Mouse (Mus musculus) midbrain, embryonic 11.5 days (tissue): Measurements from ENCODE around the gene Olfr669. TPM values are rescaled to one million over a fixed set of nuclear protein-coding genes. Genes with fewer than 3 reads are reported as not detected.
"Not testable (repeated sequence)": the region's sequence is repeated elsewhere in the genome, so short reads cannot be mapped to it uniquely, and the experiment has no call there.

ENCODE experiments used
- ATAC-seq: fragments of 200-750 bp; cut with Nextera tagmentation; 2 replicates; pipeline ENCODE4 v1.8.0; 2017; ENCODE audit warnings: moderate TSS enrichment, moderate library complexity; ENCODE audit not compliant: low FRiP score
- DNase-seq: peaks from one replicate; pipeline ENCODE4 v3.0.0; 2015; ENCODE audit warnings: low spot score; ENCODE audit errors: missing footprints
- H3K27ac ChIP-seq: fragments of 300-500 bp; sonication (generic); 2 replicates; pipeline ENCODE4 v1.5.1; 2014; ENCODE audit warnings: low read depth, low read length
- H3K27me3 ChIP-seq: fragments of 300-500 bp; sonication (generic); 2 replicates; pipeline ENCODE4 v1.6.1; 2014; ENCODE audit warnings: mild to moderate bottlenecking, low read length, moderate library complexity, mixed read lengths; ENCODE audit not compliant: control insufficient read depth, insufficient read depth
- H3K36me3 ChIP-seq: fragments of 300-500 bp; sonication (generic); 2 replicates; pipeline ENCODE4 v1.6.1; 2014; ENCODE audit warnings: mild to moderate bottlenecking, low read length, moderate library complexity, mixed read lengths; ENCODE audit not compliant: control insufficient read depth, insufficient read depth
- H3K4me1 ChIP-seq: fragments of 300-500 bp; sonication (generic); 2 replicates; pipeline ENCODE4 v1.6.1; 2014; ENCODE audit warnings: low read length; ENCODE audit not compliant: control insufficient read depth, insufficient read depth
- H3K4me2 ChIP-seq: fragments of 300-500 bp; sonication (generic); 2 replicates; pipeline ENCODE4 v1.6.1; 2014; ENCODE audit warnings: mild to moderate bottlenecking, moderate library complexity
- H3K4me3 ChIP-seq: fragments of 300-500 bp; sonication (generic); 2 replicates; pipeline ENCODE4 v1.5.1; 2014; ENCODE audit warnings: low read depth, low read length
- H3K9ac ChIP-seq: fragments of 300-500 bp; sonication (generic); 2 replicates; pipeline ENCODE4 v1.6.1; 2014; ENCODE audit warnings: low read length
- H3K9me3 ChIP-seq: fragments of 300-500 bp; sonication (generic); 2 replicates; pipeline ENCODE4 v1.6.1; 2016; ENCODE audit warnings: low read length; ENCODE audit not compliant: control insufficient read depth
- WGBS: fragments of 180-500 bp; shearing (Covaris S2); extraction: QIAGEN DNeasy Blood & Tissue Kit; methylation state at CpG from one replicate; pipeline ENCODE4 v1.1.7; 2014; 5-methylcytosine and 5-hydroxymethylcytosine counted together
- polyA plus RNA-seq: library from polyadenylated mRNA; unstranded; fragments of >200 nt; fragmentation: Nextera tagmentation; extraction: Ambion mirVana; gene quantifications from 2 replicates; pipeline ENCODE4 v1.2.1, GENCODE M21; 2014

Gene Olfr669
- not detected in 2 replicates for polyA plus RNA-seq

DNA sequence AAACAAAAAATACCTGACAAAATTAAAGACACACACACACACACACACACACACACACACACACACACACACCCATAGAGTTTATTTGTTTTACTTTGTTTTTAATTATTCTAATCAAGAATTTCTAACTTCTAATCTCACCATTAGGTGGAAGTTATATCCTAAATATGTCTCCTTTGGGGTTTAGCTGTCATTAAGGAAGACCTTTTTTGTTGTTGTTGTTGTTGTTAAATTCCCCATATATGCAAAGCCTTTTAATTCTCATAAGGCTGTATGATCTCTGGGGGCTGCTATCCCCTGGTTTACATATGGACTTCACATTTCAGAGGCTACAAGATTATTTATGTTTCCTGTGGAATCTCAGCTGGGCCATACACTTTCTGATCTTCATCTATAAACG lies at the start of gene Olfr669:
Olfr669 (plus strand) TSS at position 301 of the 400 bp plus-strand sequence.
- no peaks in the 10 kb centered on the region for H3K36me3 ChIP-seq
- no peaks in the 10 kb centered on the region for H3K9me3 ChIP-seq
- no peak within 1 kb of the TSS for H3K9ac ChIP-seq
- no peak within 1 kb of the TSS for H3K4me2 ChIP-seq
- no peaks in the 10 kb centered on the region for H3K4me1 ChIP-seq
- no peak within 1 kb of the TSS for H3K4me3 ChIP-seq
- no peak within 1 kb of the TSS for H3K27ac ChIP-seq
- H3K27me3 ChIP-seq, result no peaks in the 10 kb centered on the region
- WGBS, result 91% methylated on average over 1 of the region's 1 CpGs
- ATAC-seq (no peak), DNase-seq (no peak)

DNA sequence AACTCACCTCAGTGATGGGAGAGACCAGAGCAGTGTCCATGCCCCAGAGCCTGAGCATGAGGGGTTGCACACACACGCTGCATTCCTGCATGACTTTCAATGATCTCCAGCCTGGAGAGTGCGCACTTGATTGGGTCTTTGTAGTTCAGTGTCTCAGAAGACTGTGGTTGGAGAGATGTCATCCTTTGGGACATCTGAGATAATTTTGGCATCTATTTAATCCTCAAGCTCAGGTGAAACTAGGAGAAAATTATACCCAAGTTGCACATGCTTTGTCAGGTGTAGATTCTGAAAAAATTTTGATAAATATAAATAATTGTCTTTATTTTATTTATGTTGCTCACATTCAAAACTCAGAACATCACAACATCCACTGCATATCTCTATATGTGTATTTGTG lies 38.2 kb upstream of the Olfr669 start, which contains the start of gene Olfr666:
Olfr666 (minus strand) TSS at position 101 of the 400 bp plus-strand sequence.
- Histone ChIP-seq H3K9me3 (no peaks in the 10 kb centered on the region), H3K4me2 (no peak within 1 kb of the TSS), H3K9ac (no peak within 1 kb of the TSS), H3K27ac (no peak within 1 kb of the TSS), H3K4me1 (no peaks in the 10 kb centered on the region), H3K36me3 (no peaks in the 10 kb centered on the region), H3K4me3 (no peak within 1 kb of the TSS), H3K27me3 (no peaks in the 10 kb centered on the region)
- ATAC-seq, result no peak
- WGBS, result 90% methylated on average over 2 of the region's 2 CpGs
- no peak for DNase-seq

DNA sequence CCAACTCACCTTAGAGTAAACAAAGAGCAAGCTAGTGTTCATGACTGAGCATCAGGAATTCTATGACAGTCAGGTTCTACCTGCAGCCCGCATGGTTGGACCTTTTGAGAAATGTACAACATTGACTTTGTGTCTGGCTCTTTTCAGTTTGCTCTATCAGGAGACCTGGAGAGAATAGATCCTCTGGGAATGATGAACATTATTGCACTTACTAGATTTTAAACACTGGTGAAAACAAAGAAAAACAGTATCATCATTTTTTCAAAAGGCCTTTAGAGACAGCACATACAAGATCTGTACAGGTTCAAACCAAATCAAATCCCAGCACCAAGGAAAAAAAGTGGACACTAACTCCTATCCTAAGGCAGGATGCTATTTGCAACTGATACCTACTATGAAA lies 12.7 kb upstream of the Olfr669 start, which contains the start of gene Olfr667:
Olfr667 (minus strand) TSS at position 101 of the 400 bp plus-strand sequence.
- DNase-seq, result no peak
- H3K36me3 ChIP-seq, result no peaks in the 10 kb centered on the region
- no peak within 1 kb of the TSS for H3K9ac ChIP-seq
- H3K27me3 ChIP-seq, result no peaks in the 10 kb centered on the region
- ATAC-seq, result no peak
- H3K9me3 ChIP-seq, result no peaks in the 10 kb centered on the region
- H3K4me1 ChIP-seq, result no peaks in the 10 kb centered on the region
- H3K4me3 ChIP-seq, result no peak within 1 kb of the TSS
- no peak within 1 kb of the TSS for H3K4me2 ChIP-seq
- 90% methylated on average over 1 of the region's 1 CpGs for WGBS
- H3K27ac ChIP-seq, result no peak within 1 kb of the TSS

- no peak for ATAC-seq
- Histone ChIP-seq H3K9me3 (no peaks in the 10 kb centered on the region), H3K36me3 (no peaks in the 10 kb centered on the region), H3K27ac (no peak within 1 kb of the TSS), H3K9ac (no peak within 1 kb of the TSS), H3K4me1 (no peaks in the 10 kb centered on the region), H3K4me2 (no peak within 1 kb of the TSS), H3K4me3 (no peak within 1 kb of the TSS), H3K27me3 (no peaks in the 10 kb centered on the region)
- no peak for DNase-seq
- 82% methylated on average over 1 of the region's 1 CpGs for WGBS
Measured at GRCm38 (mm10) chr7:104927957-104928356, 6.1 kb upstream of the Olfr669 start, which contains the start of gene Olfr668. Gene Olfr668, minus strand, starts transcription at chr7:104928057.

DNA sequence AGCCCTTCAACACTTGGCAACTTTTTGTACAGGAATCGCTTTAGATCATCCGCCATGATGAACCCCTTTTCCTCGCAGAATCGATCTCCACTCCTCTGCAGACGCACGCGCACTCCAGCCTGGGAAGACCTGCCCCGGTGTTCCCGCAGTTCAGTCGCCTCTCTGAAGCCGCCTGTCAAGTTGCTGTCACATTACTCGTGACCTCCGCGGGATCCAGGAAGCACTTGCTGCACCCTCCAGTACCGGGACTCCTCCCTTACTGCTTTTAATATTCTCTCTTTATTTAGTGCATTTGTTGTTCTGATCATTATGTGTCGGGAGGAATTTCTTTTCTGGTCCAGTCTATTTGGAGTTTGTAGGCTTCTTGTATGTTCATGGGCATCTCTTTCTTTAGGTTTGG lies 16.2 kb downstream of the Olfr669 start:
- H3K4me1 ChIP-seq, H3K4me3 ChIP-seq, ATAC-seq, H3K9me3 ChIP-seq, DNase-seq, H3K27ac ChIP-seq, H3K36me3 ChIP-seq, H3K4me2 ChIP-seq, H3K9ac ChIP-seq, H3K27me3 ChIP-seq: not testable (repeated sequence)
- WGBS, result 96% methylated on average over 16 of the region's 16 CpGs

- Histone ChIP-seq H3K9me3 (no peaks in the 10 kb centered on the region), H3K36me3 (no peaks in the 10 kb centered on the region), H3K27ac (no peak within 1 kb of the TSS), H3K4me2 (no peak within 1 kb of the TSS), H3K9ac (no peak within 1 kb of the TSS), H3K4me3 (no peak within 1 kb of the TSS), H3K27me3 (no peaks in the 10 kb centered on the region), H3K4me1 (no peaks in the 10 kb centered on the region)
- 64% methylated on average over 1 of the region's 1 CpGs for WGBS
- DNase-seq, result no peak
- no peak for ATAC-seq
Measured at GRCm38 (mm10) chr7:104962520-104962919, 28.5 kb downstream of the Olfr669 start, which contains the start of gene Olfr670. Gene Olfr670, minus strand, starts transcription at chr7:104962620.

GRCm38 (mm10) chr7:104972507-104972906 lies 38.5 kb downstream of the Olfr669 start:
- DNase-seq, H3K4me3 ChIP-seq, H3K4me1 ChIP-seq, H3K4me2 ChIP-seq, ATAC-seq, H3K9me3 ChIP-seq, H3K9ac ChIP-seq, H3K27me3 ChIP-seq, H3K27ac ChIP-seq, H3K36me3 ChIP-seq: not testable (repeated sequence)
- WGBS, result 65% methylated on average over 2 of the region's 2 CpGs

DNA sequence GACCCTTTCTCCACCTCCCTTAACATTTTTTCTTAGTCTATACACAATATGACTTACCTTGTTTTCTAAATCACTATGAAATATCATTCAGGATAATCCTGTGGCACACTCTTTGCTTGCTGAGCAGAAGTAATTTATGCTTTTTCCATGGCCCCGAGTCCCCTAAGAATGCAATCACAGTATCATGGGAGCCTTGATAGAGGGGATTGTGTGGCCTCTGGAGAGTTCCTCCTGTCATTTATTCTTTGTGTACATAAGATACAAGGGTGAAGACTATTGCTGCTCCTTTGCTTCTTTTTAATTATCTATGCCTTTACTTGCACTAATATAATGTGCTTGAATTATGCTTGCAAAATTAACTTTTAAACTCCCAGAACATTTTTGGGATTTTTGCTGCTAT lies 45.0 kb downstream of the Olfr669 start, which contains the start of gene Olfr671:
Olfr671 (minus strand) TSS at position 101 of the 400 bp plus-strand sequence.
- no peak within 1 kb of the TSS for H3K9ac ChIP-seq
- no peaks in the 10 kb centered on the region for H3K27me3 ChIP-seq
- 91% methylated on average over 1 of the region's 1 CpGs for WGBS
- ATAC-seq (no peak), DNase-seq (no peak)
- H3K9me3 ChIP-seq, result no peaks in the 10 kb centered on the region
- no peaks in the 10 kb centered on the region for H3K36me3 ChIP-seq
- no peak within 1 kb of the TSS for H3K4me2 ChIP-seq
- H3K4me3 ChIP-seq, result no peak within 1 kb of the TSS
- H3K4me1 ChIP-seq, result no peaks in the 10 kb centered on the region
- H3K27ac ChIP-seq, result no peak within 1 kb of the TSS
